Mouse (Mus musculus) olfactory bulb, adult 2 months (tissue): ENCODE data around the gene Gm4303. TPM values are rescaled to one million over a fixed set of nuclear protein-coding genes. Genes with fewer than 3 reads are reported as not detected.
"Not testable (repeated sequence)": the region's sequence is repeated elsewhere in the genome, so short reads cannot be mapped to it uniquely, and the experiment has no call there.

ENCODE experiments used
- H3K27ac ChIP-seq: fragments of 200-500 bp; 2 replicates; pipeline ENCODE4 v1.5.1; 2012; ENCODE audit warnings: low read depth, low read length; ENCODE audit not compliant: insufficient read depth
- H3K4me1 ChIP-seq: fragments of 200-500 bp; 2 replicates; pipeline ENCODE4 v1.6.1; 2012; ENCODE audit warnings: low read length; ENCODE audit not compliant: control insufficient read depth, insufficient read depth
- H3K4me3 ChIP-seq: fragments of 200-500 bp; 2 replicates; pipeline ENCODE4 v1.5.1; 2012; ENCODE audit warnings: mild to moderate bottlenecking, low read depth, low read length, moderate library complexity; ENCODE audit not compliant: insufficient read depth
- CTCF ChIP-seq: fragments of 200-500 bp; IDR thresholded peaks from 2 replicates; pipeline ENCODE4 v1.5.1; 2012; ENCODE audit warnings: low read depth, mild to moderate bottlenecking, low read length, moderate library complexity; ENCODE audit not compliant: insufficient read depth
- POLR2A ChIP-seq: fragments of 200-500 bp; IDR thresholded peaks from 2 replicates; pipeline ENCODE4 v1.6.1; 2012; ENCODE audit warnings: mild to moderate bottlenecking, low read depth, low read length, moderate library complexity; ENCODE audit not compliant: insufficient read depth
- WGBS: fragments of 180-500 bp; shearing (Covaris S2); methylation state at CpG from one replicate; pipeline ENCODE4 v1.1.7; 2018; 5-methylcytosine and 5-hydroxymethylcytosine counted together
- polyA plus RNA-seq: library from polyadenylated mRNA; stranded (reverse); fragments of >200 nt; gene quantifications from 2 replicates; pipeline ENCODE4 v1.2.4, GENCODE M21; 2012; ENCODE audit warnings: low replicate concordance; ENCODE audit not compliant: missing spikeins, insufficient read depth, insufficient read length

Gm4303 gene
- not detected in 2 replicates for polyA plus RNA-seq

GRCm38 (mm10) chr10:100345672-100346071 is at the start of gene Gm4303:
Gene Gm4303, plus strand, starts transcription at chr10:100345972.
- WGBS, result no CpG with 5 or more reads among the region's 3 CpGs

GRCm38 (mm10) chr10:100296105-100296504 is 49.7 kb upstream of the Gm4303 start:
- Histone ChIP-seq H3K4me1 (no peaks in the 10 kb centered on the region), H3K27ac (no peak overlapping the region), H3K4me3 (no peak overlapping the region)
- TF ChIP-seq CTCF (no peak), POLR2A (no peak)
- WGBS, result 86% methylated on average over 2 of the region's 2 CpGs

More at GRCm38 (mm10) chr10:100345672-100346071, at the start of gene Gm4303:
- not testable (repeated sequence) for H3K27ac ChIP-seq, H3K4me1 ChIP-seq, H3K4me3 ChIP-seq

- not testable (repeated sequence) for H3K27ac ChIP-seq, H3K4me1 ChIP-seq, H3K4me3 ChIP-seq
Measured at GRCm38 (mm10) chr10:100300106-100300505, 45.7 kb upstream of the Gm4303 start.

- H3K4me1 ChIP-seq, H3K4me3 ChIP-seq, H3K27ac ChIP-seq: not testable (repeated sequence)
- no CpG with 5 or more reads among the region's 2 CpGs for WGBS
Measured at GRCm38 (mm10) chr10:100335376-100335775, 10.4 kb upstream of the Gm4303 start, which contains the start of gene Gm4301. Gene Gm4301, plus strand, starts transcription at chr10:100335676.

- H3K4me3 ChIP-seq, H3K27ac ChIP-seq, H3K4me1 ChIP-seq: not testable (repeated sequence)
- no CpG with 5 or more reads among the region's 3 CpGs for WGBS
Measured at GRCm38 (mm10) chr10:100340536-100340935, 5.2 kb upstream of the Gm4303 start, which contains the start of gene Gm4302. Gene Gm4302, plus strand, starts transcription at chr10:100340836.

GRCm38 (mm10) chr10:100350793-100351192 is 5.0 kb downstream of the Gm4303 start, which contains the start of gene Gm4305:
Gene Gm4305, plus strand, starts transcription at chr10:100351093.
- H3K27ac ChIP-seq, H3K4me3 ChIP-seq, H3K4me1 ChIP-seq: not testable (repeated sequence)
- no CpG with 5 or more reads among the region's 3 CpGs for WGBS

GRCm38 (mm10) chr10:100356841-100357240 is 11.1 kb downstream of the Gm4303 start:
- H3K27ac ChIP-seq, H3K4me1 ChIP-seq, H3K4me3 ChIP-seq: not testable (repeated sequence)
- WGBS, result 85% methylated on average over 2 of the region's 2 CpGs

GRCm38 (mm10) chr10:100361038-100361437 is 15.3 kb downstream of the Gm4303 start, which contains the start of gene Gm4307:
Gene Gm4307, plus strand, starts transcription at chr10:100361338.
- not testable (repeated sequence) for H3K27ac ChIP-seq, H3K4me1 ChIP-seq, H3K4me3 ChIP-seq
- WGBS, result no CpG with 5 or more reads among the region's 3 CpGs

- not testable (repeated sequence) for H3K4me3 ChIP-seq, H3K27ac ChIP-seq, H3K4me1 ChIP-seq
- WGBS, result no CpG with 5 or more reads among the region's 2 CpGs
Measured at GRCm38 (mm10) chr10:100382460-100382859, 36.7 kb downstream of the Gm4303 start, which contains the start of gene Gm4312. Gene Gm4312, minus strand, starts transcription at chr10:100382560.

Other genes starting within 250 kb of the Gm4303 start
- gene Gm4301, start 10.3 kb upstream of the Gm4303 start, polyA plus RNA-seq, result not detected in 2 replicates
- gene Gm4302, start 5.1 kb upstream of the Gm4303 start, polyA plus RNA-seq, result not detected in 2 replicates
- not detected in 2 replicates for gene Gm4305, start 5.1 kb downstream of the Gm4303 start, polyA plus RNA-seq
- not detected in 2 replicates for gene Gm4307, start 15.4 kb downstream of the Gm4303 start, polyA plus RNA-seq
- not detected in 2 replicates for gene Gm4312, start 36.6 kb downstream of the Gm4303 start, polyA plus RNA-seq
- not detected in 2 replicates for gene Tmtc3, start 141.4 kb downstream of the Gm4303 start, polyA plus RNA-seq
- not detected in 2 replicates for gene Cep290, start 141.6 kb downstream of the Gm4303 start, polyA plus RNA-seq
- not detected in 2 replicates for gene 4930430F08Rik, start 244.5 kb downstream of the Gm4303 start, polyA plus RNA-seq
- gene 1700017N19Rik, start 244.5 kb downstream of the Gm4303 start, polyA plus RNA-seq, result not detected in 2 replicates